Mouse (Mus musculus): ENCODE results near the gene Slc2a10. TPM values are rescaled to one million over a fixed set of nuclear protein-coding genes. Genes with fewer than 3 reads are reported as not detected.
A peak's percentile ranks its signal among the peaks of the same experiment; 100 is the strongest.

Gene Slc2a10
- polyA plus RNA-seq, 1 experiment, result 1.00 TPM

GRCm38 (mm10) chr2:165512870-165513600, 9.4 kb downstream of the Slc2a10 start:
- H3K27ac ChIP-seq (ENCODE audit: control insufficient read depth, insufficient read depth, low read length), result no peak overlapping the region
- no peak overlapping the region for H3K4me3 ChIP-seq (ENCODE audit: control insufficient read depth, insufficient read depth, low read length)
- no peaks in the 10 kb centered on the region for H3K27me3 ChIP-seq (ENCODE audit: control insufficient read depth, insufficient read depth, low read length)
- no peaks in the 10 kb centered on the region for H3K36me3 ChIP-seq (ENCODE audit: control insufficient read depth, insufficient read depth, low read length)
- no peak for DNase-seq
- WGBS, result 60% methylated on average over 11 of the region's 11 CpGs
- no peak for TF ChIP-seq CTCF (IDR thresholded peaks at IDR 0.05; ENCODE audit: borderline replicate concordance, control insufficient read depth, extremely low read depth, insufficient read depth, low read length, poor library complexity)
- no peak for TF ChIP-seq POLR2A (IDR thresholded peaks at IDR 0.05; ENCODE audit: control insufficient read depth, extremely low read depth, insufficient read depth, low read length, poor library complexity)
- H3K4me1 ChIP-seq (replicated peaks; ENCODE audit: control insufficient read depth, insufficient read depth, low read length), result peaks cover 17% of the 10 kb centered on the region; the same call in 1 of the 2 replicates

DNA sequence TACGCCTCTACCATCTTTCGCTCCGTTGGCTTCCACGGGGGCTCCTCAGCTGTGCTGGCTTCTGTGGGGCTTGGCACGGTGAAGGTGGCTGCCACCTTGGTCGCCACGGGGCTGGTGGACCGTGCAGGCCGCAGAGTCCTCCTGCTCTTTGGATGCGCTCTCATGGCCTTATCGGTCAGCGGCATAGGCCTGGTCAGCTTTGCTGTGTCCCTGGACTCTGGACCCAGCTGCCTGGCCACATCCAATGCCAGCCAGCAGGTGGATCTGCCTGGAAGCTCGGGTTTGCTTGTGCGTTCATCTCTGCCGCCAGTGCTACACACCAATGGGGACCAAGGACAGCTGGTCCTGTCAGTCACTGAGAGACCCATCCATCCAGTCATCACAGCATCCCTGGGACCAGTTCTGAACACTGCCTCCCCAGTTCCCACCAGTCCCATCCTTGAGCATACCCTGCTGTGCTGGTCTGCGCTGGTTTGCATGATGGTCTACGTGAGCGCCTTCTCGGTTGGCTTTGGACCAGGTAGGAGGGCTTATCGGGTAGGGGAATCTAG, 11.7 kb downstream of the Slc2a10 start:
- Histone ChIP-seq H3K4me3 (ENCODE audit: control insufficient read depth, insufficient read depth, low read length) (no peak overlapping the region), H3K36me3 (ENCODE audit: control insufficient read depth, insufficient read depth, low read length) (no peaks in the 10 kb centered on the region), H3K27me3 (ENCODE audit: control insufficient read depth, insufficient read depth, low read length) (no peaks in the 10 kb centered on the region), H3K27ac (ENCODE audit: control insufficient read depth, insufficient read depth, low read length) (no peak overlapping the region), H3K4me1 (replicated peaks; ENCODE audit: control insufficient read depth, insufficient read depth, low read length) (peaks cover 7% of the 10 kb centered on the region; the same call in 1 of the 2 replicates)
- WGBS, result 99% methylated on average over 20 of the region's 20 CpGs
- TF ChIP-seq CTCF (IDR thresholded peaks at IDR 0.05; ENCODE audit: borderline replicate concordance, control insufficient read depth, extremely low read depth, insufficient read depth, low read length, poor library complexity) (0 out of 2 replicates have a peak, but pooled peaks have one; percentile 13), POLR2A (IDR thresholded peaks at IDR 0.05; ENCODE audit: control insufficient read depth, extremely low read depth, insufficient read depth, low read length, poor library complexity) (no peak)
- DNase-seq, result no peak

DNA sequence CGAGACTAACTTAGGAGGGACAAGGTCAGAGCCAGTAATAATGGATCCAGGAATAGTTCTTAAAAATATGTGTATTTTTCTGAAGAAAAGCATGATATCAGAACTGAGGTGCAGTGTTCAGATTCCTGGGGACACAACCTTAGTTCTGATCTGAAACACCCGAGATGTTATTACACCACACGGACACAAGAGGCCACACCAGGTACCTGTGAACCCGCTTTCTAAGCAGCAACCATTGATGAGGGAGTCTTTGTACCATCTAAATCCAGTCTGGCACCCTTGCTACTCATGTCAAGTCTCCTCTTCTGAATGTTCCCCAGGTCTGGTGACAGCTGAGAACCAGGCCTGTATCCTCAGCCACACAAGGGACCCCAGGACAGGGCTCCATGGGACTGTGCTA, 22.0 kb downstream of the Slc2a10 start:
- H3K27ac ChIP-seq (ENCODE audit: control insufficient read depth, insufficient read depth, low read length), result no peak overlapping the region
- WGBS, result 37% methylated on average over 4 of the region's 4 CpGs
- no peaks in the 10 kb centered on the region; the same call in 1 of the 2 replicates for H3K4me1 ChIP-seq (replicated peaks; ENCODE audit: control insufficient read depth, insufficient read depth, low read length)
- H3K36me3 ChIP-seq (ENCODE audit: control insufficient read depth, insufficient read depth, low read length), result no peaks in the 10 kb centered on the region
- DNase-seq, result peak; percentile 8
- H3K4me3 ChIP-seq (ENCODE audit: control insufficient read depth, insufficient read depth, low read length), result no peak overlapping the region
- TF ChIP-seq CTCF (IDR thresholded peaks at IDR 0.05; ENCODE audit: borderline replicate concordance, control insufficient read depth, extremely low read depth, insufficient read depth, low read length, poor library complexity) (no peak), POLR2A (IDR thresholded peaks at IDR 0.05; ENCODE audit: control insufficient read depth, extremely low read depth, insufficient read depth, low read length, poor library complexity) (no peak)
- H3K27me3 ChIP-seq (ENCODE audit: control insufficient read depth, insufficient read depth, low read length), result no peaks in the 10 kb centered on the region

DNA sequence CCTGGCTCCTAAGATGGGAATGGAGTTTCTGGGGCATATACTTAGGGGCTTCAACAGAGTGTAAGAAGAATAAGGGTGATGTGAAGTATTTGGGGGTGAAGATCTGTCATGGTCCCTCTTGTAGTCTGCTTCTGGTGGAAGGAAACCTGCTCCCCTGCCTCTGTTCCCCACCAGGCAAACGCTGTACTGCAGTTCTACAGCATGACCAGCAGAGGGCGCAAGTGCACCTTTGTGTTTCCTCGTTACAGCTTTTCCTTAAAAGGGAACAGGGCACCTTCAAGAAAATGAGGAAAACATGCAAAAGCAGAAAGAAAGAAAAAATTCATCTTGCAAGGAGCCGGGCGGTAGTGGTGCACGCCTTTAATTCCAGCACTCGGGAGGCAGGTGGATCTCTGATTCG, 25.5 kb downstream of the Slc2a10 start:
- Histone ChIP-seq H3K4me3 (ENCODE audit: control insufficient read depth, insufficient read depth, low read length) (no peak overlapping the region), H3K4me1 (replicated peaks; ENCODE audit: control insufficient read depth, insufficient read depth, low read length) (no peaks in the 10 kb centered on the region; the same call in 1 of the 2 replicates), H3K36me3 (ENCODE audit: control insufficient read depth, insufficient read depth, low read length) (no peaks in the 10 kb centered on the region), H3K27me3 (ENCODE audit: control insufficient read depth, insufficient read depth, low read length) (no peaks in the 10 kb centered on the region), H3K27ac (ENCODE audit: control insufficient read depth, insufficient read depth, low read length) (no peak overlapping the region)
- 19% methylated on average over 8 of the region's 8 CpGs for WGBS
- peak; percentile 45 for DNase-seq
- TF ChIP-seq POLR2A (IDR thresholded peaks at IDR 0.05; ENCODE audit: control insufficient read depth, extremely low read depth, insufficient read depth, low read length, poor library complexity), result no peak
- peak; percentile 75; the same call in 1 of the 2 replicates for TF ChIP-seq CTCF (IDR thresholded peaks at IDR 0.05; ENCODE audit: borderline replicate concordance, control insufficient read depth, extremely low read depth, insufficient read depth, low read length, poor library complexity)

DNA sequence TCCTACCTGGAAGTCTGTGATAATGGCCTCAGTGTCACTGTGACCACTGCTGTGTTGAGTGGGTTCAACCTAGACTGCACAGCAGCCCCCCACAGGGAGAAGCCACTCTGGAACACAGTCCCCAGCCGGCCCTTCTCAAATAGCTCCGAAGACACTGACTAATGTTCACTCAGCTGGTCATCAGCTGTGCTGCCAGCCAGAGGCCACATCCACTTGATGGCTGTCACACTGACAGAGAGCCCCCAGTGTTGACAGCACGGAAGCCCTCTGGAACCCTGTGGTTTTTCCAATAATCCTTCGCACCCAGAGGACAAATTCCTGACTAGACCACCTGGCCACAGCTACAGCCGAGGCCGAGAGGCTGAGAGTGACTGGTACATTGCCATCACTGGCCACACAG, 30.2 kb downstream of the Slc2a10 start:
- Histone ChIP-seq H3K4me1 (replicated peaks; ENCODE audit: control insufficient read depth, insufficient read depth, low read length) (no peaks in the 10 kb centered on the region), H3K4me3 (ENCODE audit: control insufficient read depth, insufficient read depth, low read length) (no peak overlapping the region), H3K27me3 (ENCODE audit: control insufficient read depth, insufficient read depth, low read length) (no peaks in the 10 kb centered on the region), H3K36me3 (ENCODE audit: control insufficient read depth, insufficient read depth, low read length) (no peaks in the 10 kb centered on the region), H3K27ac (ENCODE audit: control insufficient read depth, insufficient read depth, low read length) (no peak overlapping the region)
- no peak for TF ChIP-seq CTCF (IDR thresholded peaks at IDR 0.05; ENCODE audit: borderline replicate concordance, control insufficient read depth, extremely low read depth, insufficient read depth, low read length, poor library complexity)
- TF ChIP-seq POLR2A (IDR thresholded peaks at IDR 0.05; ENCODE audit: control insufficient read depth, extremely low read depth, insufficient read depth, low read length, poor library complexity), result no peak
- WGBS, result 91% methylated on average over 6 of the region's 6 CpGs
- DNase-seq, result no peak

DNA sequence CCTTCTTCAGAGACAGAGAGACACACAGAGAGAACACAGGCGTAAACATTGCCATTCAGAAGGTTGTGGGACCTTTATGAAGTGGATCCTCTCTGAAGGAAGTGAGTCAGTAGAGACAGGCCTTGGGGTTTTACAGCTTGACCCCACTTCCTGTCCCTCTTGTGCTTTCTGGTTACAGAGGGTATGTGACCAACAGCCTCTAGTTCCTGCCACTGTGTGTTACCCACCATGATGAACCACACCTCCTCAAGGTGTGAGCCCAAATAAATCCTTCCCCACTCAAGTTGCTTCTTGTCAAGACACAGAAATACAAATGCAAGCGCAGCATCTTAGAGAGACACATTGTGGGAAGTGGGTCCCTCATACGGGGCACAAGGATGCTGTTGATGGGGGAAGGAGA, 37.4 kb downstream of the Slc2a10 start:
- Histone ChIP-seq H3K4me1 (replicated peaks; ENCODE audit: control insufficient read depth, insufficient read depth, low read length) (no peaks in the 10 kb centered on the region), H3K27ac (ENCODE audit: control insufficient read depth, insufficient read depth, low read length) (no peak overlapping the region), H3K36me3 (ENCODE audit: control insufficient read depth, insufficient read depth, low read length) (no peaks in the 10 kb centered on the region), H3K27me3 (ENCODE audit: control insufficient read depth, insufficient read depth, low read length) (no peaks in the 10 kb centered on the region), H3K4me3 (ENCODE audit: control insufficient read depth, insufficient read depth, low read length) (no peak overlapping the region)
- WGBS, result 73% methylated on average over 3 of the region's 3 CpGs
- no peak for DNase-seq
- TF ChIP-seq POLR2A (IDR thresholded peaks at IDR 0.05; ENCODE audit: control insufficient read depth, extremely low read depth, insufficient read depth, low read length, poor library complexity) (no peak), CTCF (IDR thresholded peaks at IDR 0.05; ENCODE audit: borderline replicate concordance, control insufficient read depth, extremely low read depth, insufficient read depth, low read length, poor library complexity) (no peak)

Data from thymus, adult 2 months (tissue).